In the genomic region with DNA sequence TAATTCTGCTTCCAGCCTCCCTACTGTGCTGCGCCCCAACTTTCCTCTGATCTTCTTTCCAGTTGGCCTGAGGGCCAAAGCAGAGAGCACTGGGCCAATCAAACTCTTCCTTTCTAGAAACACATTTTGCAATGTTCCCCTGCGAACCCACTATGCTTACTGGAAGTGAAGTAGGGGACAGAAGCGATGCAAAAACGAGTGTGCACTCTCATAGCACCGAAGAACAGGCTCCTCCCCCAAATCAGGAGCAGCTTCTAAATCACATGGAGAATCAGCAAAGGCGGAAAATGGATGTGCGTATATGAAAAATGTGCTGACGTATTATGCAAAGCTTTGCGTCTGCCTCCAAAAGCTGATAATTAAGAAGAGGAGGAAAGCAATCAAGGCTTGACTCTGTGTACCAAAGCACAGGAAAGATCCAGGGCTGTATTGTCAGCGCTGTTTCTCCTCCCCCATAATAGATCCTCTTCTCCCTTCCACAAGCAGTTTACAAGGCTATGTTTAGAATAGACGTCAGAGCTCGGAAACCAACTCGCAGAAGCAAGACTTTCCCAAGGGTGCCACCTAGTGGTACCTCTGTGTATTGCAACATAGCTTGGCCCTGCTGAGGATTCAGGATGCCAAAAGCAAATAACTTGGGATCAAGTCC, we compare ENCODE assay signal across 8 mouse cellular contexts. TPM values are rescaled to one million over a fixed set of nuclear protein-coding genes. Genes with fewer than 3 reads are reported as not detected.
A peak's percentile ranks its signal among the peaks of the same experiment; 100 is the strongest.
DNase-seq lines count a peak whose midpoint lies in the region; ATAC-seq and TF ChIP-seq lines count a peak whose summit lies in the region.

No protein-coding gene starts in this region.

- H3K36me3 ChIP-seq in ES-Bruce4 (ENCODE audit: control insufficient read depth, insufficient read depth, low read length, poor library complexity, severe bottlenecking): no peaks in the 10 kb centered on the region
- no peaks in the 10 kb centered on the region for H3K36me3 ChIP-seq in forebrain, embryonic 14.5 days (ENCODE audit: control insufficient read depth, insufficient read depth, low read length)
- H3K36me3 ChIP-seq in liver, embryonic 16.5 days (ENCODE audit: control insufficient read depth, insufficient read depth): no peaks in the 10 kb centered on the region
- no peaks in the 10 kb centered on the region for H3K36me3 ChIP-seq in neural tube, embryonic 13.5 days

- DNase-seq in cerebellum, adult 11 months: peak; percentile 76
- peak; percentile 89 for DNase-seq in forebrain, embryonic 14.5 days (ENCODE audit: low spot score)
- peak; percentile 65 to 86 for DNase-seq in heart, postnatal 14 days
- DNase-seq in large intestine, adult 2 months (ENCODE audit: low read depth, low spot score): peak; percentile 44
- DNase-seq in telencephalon, adult 2 months (ENCODE audit: low read depth, low spot score): peak; percentile 75

- no peak overlapping the region for H3K9ac ChIP-seq in ES-Bruce4 (ENCODE audit: low read depth, poor library complexity, severe bottlenecking)
- peak overlapping the region; percentile 43 for H3K9ac ChIP-seq in forebrain, embryonic 14.5 days (ENCODE audit: low read length)
- no peak overlapping the region for H3K9ac ChIP-seq in liver, embryonic 16.5 days (ENCODE audit: low read depth, low read length)
- H3K9ac ChIP-seq in neural tube, embryonic 13.5 days: peak overlapping the region; percentile 43; the same call in 1 of the 2 replicates

- H3K9me3 ChIP-seq in ES-Bruce4 (replicated peaks; ENCODE audit: control insufficient read depth, insufficient read depth, low read length, poor library complexity, severe bottlenecking): no peaks in the 10 kb centered on the region
- no peaks in the 10 kb centered on the region for H3K9me3 ChIP-seq in forebrain, embryonic 14.5 days (replicated peaks; ENCODE audit: control insufficient read depth, low read length)
- no peaks in the 10 kb centered on the region for H3K9me3 ChIP-seq in liver, embryonic 16.5 days (replicated peaks; ENCODE audit: control insufficient read depth, low read length)
- H3K9me3 ChIP-seq in neural tube, embryonic 13.5 days: no peaks in the 10 kb centered on the region

- WGBS in forebrain, embryonic 14.5 days: 41% methylated on average over 13 of the region's 13 CpGs
- WGBS in large intestine, adult 2 months: 39% methylated on average over 13 of the region's 13 CpGs
- 37% methylated on average over 13 of the region's 13 CpGs for WGBS in liver, embryonic 16.5 days (ENCODE audit: insufficient replicate concordance)
- WGBS in neural tube, embryonic 13.5 days: 36% methylated on average over 13 of the region's 13 CpGs

- H3K4me3 ChIP-seq in ES-Bruce4 (ENCODE audit: low read depth, low read length): no peak overlapping the region
- peak overlapping the region; percentile 26 for H3K4me3 ChIP-seq in forebrain, embryonic 14.5 days (ENCODE audit: low read depth, low read length)
- peak overlapping the region; percentile 34 for H3K4me3 ChIP-seq in liver, embryonic 16.5 days (ENCODE audit: low read depth, low read length)
- peak overlapping the region; percentile 28 for H3K4me3 ChIP-seq in neural tube, embryonic 13.5 days

- no peaks in the 10 kb centered on the region for H3K4me1 ChIP-seq in ES-Bruce4 (ENCODE audit: control insufficient read depth, insufficient read depth, low read length)
- no peaks in the 10 kb centered on the region for H3K4me1 ChIP-seq in forebrain, embryonic 14.5 days (ENCODE audit: control insufficient read depth, insufficient read depth, low read length)
- no peaks in the 10 kb centered on the region for H3K4me1 ChIP-seq in liver, embryonic 16.5 days (ENCODE audit: control insufficient read depth, low read depth, low read length)
- no peaks in the 10 kb centered on the region for H3K4me1 ChIP-seq in neural tube, embryonic 13.5 days (replicated peaks)

- peak; percentile 56 for TF ChIP-seq CTCF in ES-Bruce4 (IDR thresholded peaks at IDR 0.05; ENCODE audit: low read depth, low read length)

- H3K27ac ChIP-seq in ES-Bruce4 (ENCODE audit: insufficient read depth, low read length): no peak overlapping the region
- H3K27ac ChIP-seq in forebrain, embryonic 14.5 days (ENCODE audit: low read depth, low read length): peak overlapping the region; percentile 52; the same call in 1 of the 2 replicates
- no peak overlapping the region for H3K27ac ChIP-seq in liver, embryonic 16.5 days (ENCODE audit: low read length)
- H3K27ac ChIP-seq in neural tube, embryonic 13.5 days (replicated peaks): no peak overlapping the region

- peak overlapping the region; percentile 45 for H3K4me2 ChIP-seq in forebrain, embryonic 14.5 days (ENCODE audit: low read length)
- peak overlapping the region; percentile 51 for H3K4me2 ChIP-seq in liver, embryonic 16.5 days (ENCODE audit: low read depth, low read length)
- H3K4me2 ChIP-seq in neural tube, embryonic 13.5 days: peak overlapping the region; percentile 49

- intact Hi-C loops in heart, postnatal 14 days (cut with DNase I): loop anchor here (1.0 to 10.0 kb wide), 3 partner anchors 96 to 822 kb away; partner anchors contain the start of gene Pola1

- peak; percentile 84 for ATAC-seq in forebrain, embryonic 14.5 days
- no peak for ATAC-seq in liver, embryonic 16.5 days (ENCODE audit: low read depth)
- peak; percentile 89 for ATAC-seq in neural tube, embryonic 13.5 days (ENCODE audit: low read depth)

- no peak for TF ChIP-seq POLR2A in ES-Bruce4 (IDR thresholded peaks at IDR 0.05; ENCODE audit: insufficient read depth, low read length)

- no peaks in the 10 kb centered on the region for H3K27me3 ChIP-seq in ES-Bruce4 (ENCODE audit: control insufficient read depth, insufficient read depth, low read length, poor library complexity, severe bottlenecking)
- no peaks in the 10 kb centered on the region for H3K27me3 ChIP-seq in forebrain, embryonic 14.5 days (replicated peaks; ENCODE audit: control insufficient read depth, insufficient read depth, low read length)
- H3K27me3 ChIP-seq in liver, embryonic 16.5 days (ENCODE audit: control insufficient read depth, insufficient read depth, low read depth, low read length): no peaks in the 10 kb centered on the region
- H3K27me3 ChIP-seq in neural tube, embryonic 13.5 days: no peaks in the 10 kb centered on the region

- no peak for TF ChIP-seq EP300 in ES-Bruce4 (IDR thresholded peaks at IDR 0.05; ENCODE audit: insufficient read depth, low read depth, low read length)

RNA-seq across cellular contexts. Expression of gene Pdk3, which starts 57.5 kb away (rescaled TPM):
- 40.9 and 41.6 TPM in 2 replicates for polyA plus RNA-seq in ES-Bruce4 (2011; ENCODE audit: insufficient read depth, insufficient read length, low read depth, missing spikeins)
- polyA plus RNA-seq in forebrain, embryonic 14.5 days (2014; fragmentation: Nextera tagmentation; extraction: Ambion mirVana): 32.9 and 35.5 TPM in 2 replicates
- total RNA-seq in heart, postnatal 14 days (2021): 1 to 10 TPM; 6.0 to 7.4 TPM
- polyA plus RNA-seq in large intestine, adult 2 months (2012; rRNA removed): 19.7 and 21.3 TPM in 2 replicates
- 27.5 and 29.9 TPM in 2 replicates for polyA plus RNA-seq in liver, embryonic 16.5 days (2015; fragmentation: Nextera tagmentation; extraction: Ambion mirVana)
- 25.5 and 31.2 TPM in 2 replicates for polyA plus RNA-seq in neural tube, embryonic 13.5 days (2015; fragmentation: Nextera tagmentation; extraction: Ambion mirVana)

Comparison
In these comparisons a context has a peak if more than half of its experiments do, and no peak if none do; other contexts are left out.
1. H3K9ac ChIP-seq: peak in forebrain, embryonic 14.5 days (single experiment) and neural tube, embryonic 13.5 days (single experiment); none in ES-Bruce4 (single experiment) and liver, embryonic 16.5 days (single experiment).
2. Peak in every context shown above with its lines, with median percentiles within 50 percentile points of each other: DNase-seq and H3K4me2 ChIP-seq.